Mouse (Mus musculus) left cerebral cortex, postnatal 10 days (tissue): Measurements from ENCODE around the gene Rpp25. TPM values are rescaled to one million over a fixed set of nuclear protein-coding genes. Genes with fewer than 3 reads are reported as not detected.
A peak's percentile ranks its signal among the peaks of the same experiment; 100 is the strongest.

Source experiments
- DNase-seq, 2 experiments: peaks; one replicate each; pipeline ENCODE4 v3.0.0; 2021 to 2022; ENCODE audit warnings: low spot score in 2 of 2, mixed read lengths in 1 of 2; ENCODE audit errors: extremely low spot score in 1 of 2
- intact Hi-C: fragments of 180-260 bp; cut with DNase I; formaldehyde crosslinking; loops from one replicate; pipeline ENCODE4 v1.15.1; 2025
- total RNA-seq, 2 experiments: library from RNA; stranded (reverse); gene quantifications; 2 replicates each; pipeline ENCODE4 v1.2.3; 2021

Rpp25 gene
- 10 to 100 TPM; 14.1 to 14.8 TPM for total RNA-seq

GRCm38 (mm10) chr9:57503622-57504380 is at the start of gene Rpp25:
Gene Rpp25 (plus strand): TSS chr9:57504026.
- intact Hi-C loops, result no loop called here
- DNase-seq, result peak; percentile 45 to 64

GRCm38 (mm10) chr9:57459707-57460106 is 44.1 kb upstream of the Rpp25 start:
- DNase-seq, result no peak
- intact Hi-C loops, result no loop called here

- intact Hi-C loops, result no loop called here
- no peak for DNase-seq
Measured at GRCm38 (mm10) chr9:57462866-57463265, 41.0 kb upstream of the Rpp25 start.

GRCm38 (mm10) chr9:57466101-57466500 is 37.7 kb upstream of the Rpp25 start:
- intact Hi-C loops, result no loop called here
- no peak for DNase-seq

GRCm38 (mm10) chr9:57467271-57467771 is 36.5 kb upstream of the Rpp25 start:
- peak; percentile 46 to 61 for DNase-seq
- intact Hi-C loops, result no loop called here

GRCm38 (mm10) chr9:57467896-57468549 is 35.8 kb upstream of the Rpp25 start, which contains the start of gene Scamp5:
Gene Scamp5 (minus strand): TSS chr9:57468060.
- DNase-seq, result peak; percentile 89 to 95
- intact Hi-C loops, result no loop called here

GRCm38 (mm10) chr9:57468914-57469313 is 34.9 kb upstream of the Rpp25 start:
- intact Hi-C loops, result no loop called here
- DNase-seq, result peak; percentile 55 to 60

GRCm38 (mm10) chr9:57485774-57486173 is 18.1 kb upstream of the Rpp25 start:
- DNase-seq, result peak; percentile 84 to 85

GRCm38 (mm10) chr9:57487807-57488206 is 16.0 kb upstream of the Rpp25 start:
- no peak for DNase-seq
- intact Hi-C loops, result loop anchor here (5.0 kb wide), 1 partner anchor 34 kb away; the partner anchor contains the start of gene Cox5a

More at GRCm38 (mm10) chr9:57485774-57486173, 18.1 kb upstream of the Rpp25 start:
- intact Hi-C loops, result loop anchor here (5.0 kb wide), 1 partner anchor 37 kb away; the partner anchor contains the start of gene Cox5a

- intact Hi-C loops, result no loop called here
Measured at GRCm38 (mm10) chr9:57493532-57493931, 10.3 kb upstream of the Rpp25 start.

GRCm38 (mm10) chr9:57494970-57495369 is 8.9 kb upstream of the Rpp25 start:
- intact Hi-C loops, result no loop called here
- no peak for DNase-seq

More at GRCm38 (mm10) chr9:57493532-57493931, 10.3 kb upstream of the Rpp25 start:
- no peak for DNase-seq

- intact Hi-C loops, result no loop called here
- no peak for DNase-seq
Measured at GRCm38 (mm10) chr9:57497236-57497635, 6.6 kb upstream of the Rpp25 start.

GRCm38 (mm10) chr9:57498536-57498935 is 5.3 kb upstream of the Rpp25 start:
- DNase-seq, result no peak
- intact Hi-C loops, result no loop called here

GRCm38 (mm10) chr9:57501452-57501851 is 2.4 kb upstream of the Rpp25 start:
- intact Hi-C loops, result no loop called here
- peak; percentile 40 to 54 for DNase-seq

- peak; percentile 34 to 54 for DNase-seq
- intact Hi-C loops, result no loop called here
Measured at GRCm38 (mm10) chr9:57501861-57502260, 2.0 kb upstream of the Rpp25 start.

GRCm38 (mm10) chr9:57502911-57503621 is 760 bp upstream of the Rpp25 start:
- peak in 1 of 2 experiments; percentile 35 for DNase-seq
- intact Hi-C loops, result no loop called here

GRCm38 (mm10) chr9:57504381-57504700 is 515 bp downstream of the Rpp25 start:
- DNase-seq, result peak; percentile 39 to 78
- intact Hi-C loops, result no loop called here

GRCm38 (mm10) chr9:57504891-57505290 is 1.1 kb downstream of the Rpp25 start:
- DNase-seq, result no peak
- intact Hi-C loops, result no loop called here

GRCm38 (mm10) chr9:57505700-57506099 is 1.9 kb downstream of the Rpp25 start:
- intact Hi-C loops, result no loop called here
- peak; percentile 36 to 66 for DNase-seq
